Mouse (Mus musculus) monocyte, adult 2 months (primary cell): ENCODE data around the gene Ctnnbl1.

ENCODE experiments used
- DNase-seq, 2 experiments: peaks; one replicate each; pipeline ENCODE4 v3.0.0; 2022; ENCODE audit warnings: low spot score in 2 of 2, low read depth in 1 of 2

Ctnnbl1 gene

DNA sequence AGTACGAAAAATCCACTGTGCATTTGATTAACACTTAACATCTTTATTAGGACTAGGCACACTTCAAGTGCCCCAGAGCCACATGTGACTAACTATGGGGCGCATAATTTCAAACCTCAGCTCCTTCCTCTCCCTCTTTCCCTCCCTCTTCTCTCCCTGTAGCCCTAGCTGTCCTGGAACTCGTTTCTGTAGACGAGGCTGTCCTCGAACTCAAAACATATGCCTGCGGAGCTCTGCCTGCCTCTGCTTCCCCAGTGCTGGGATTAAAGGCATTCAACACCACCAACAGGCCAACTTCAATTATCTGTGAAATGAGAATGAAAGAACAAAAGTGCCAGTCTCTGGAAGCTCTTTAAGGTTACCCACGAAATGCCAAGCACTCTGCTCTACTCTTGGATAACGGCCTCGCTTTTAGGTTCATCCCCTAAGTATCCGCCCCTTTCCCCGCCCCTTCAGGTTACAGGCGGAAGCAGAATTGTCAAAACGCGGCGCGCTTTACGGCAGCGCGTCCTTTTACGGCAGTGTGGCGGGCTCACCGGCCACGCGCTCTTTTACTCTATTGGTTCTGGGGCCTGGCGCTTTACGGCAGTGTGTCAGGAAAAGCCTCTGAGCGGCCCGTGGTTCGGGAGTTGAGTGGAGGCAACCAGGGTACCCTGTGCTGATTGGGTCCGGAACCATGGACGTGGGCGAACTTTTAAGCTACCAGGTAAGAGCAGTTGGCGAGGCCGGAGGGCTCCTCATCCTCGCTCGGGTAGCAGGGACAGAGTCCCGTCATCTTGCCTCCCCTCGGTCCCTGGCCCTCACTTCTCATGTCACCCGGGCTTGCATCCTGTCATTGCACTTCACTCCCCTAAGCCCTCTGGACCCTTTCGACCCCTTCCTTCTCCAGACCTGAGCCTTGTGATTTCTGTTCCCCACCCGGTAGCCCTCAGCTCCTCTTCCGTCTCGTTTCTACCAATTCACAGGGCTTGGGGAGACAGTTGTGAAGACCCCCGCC lies at the start of gene Ctnnbl1:
Ctnnbl1 (plus strand) TSS at position 548 of the 997 bp plus-strand sequence.
- peak; percentile 95 to 98 for DNase-seq

- DNase-seq = no peak
Observed at GRCm38 (mm10) chr2:157687506-157687905, 49.7 kb upstream of the Ctnnbl1 start.

GRCm38 (mm10) chr2:157691266-157692105 lies 45.7 kb upstream of the Ctnnbl1 start:
- DNase-seq = no peak

DNA sequence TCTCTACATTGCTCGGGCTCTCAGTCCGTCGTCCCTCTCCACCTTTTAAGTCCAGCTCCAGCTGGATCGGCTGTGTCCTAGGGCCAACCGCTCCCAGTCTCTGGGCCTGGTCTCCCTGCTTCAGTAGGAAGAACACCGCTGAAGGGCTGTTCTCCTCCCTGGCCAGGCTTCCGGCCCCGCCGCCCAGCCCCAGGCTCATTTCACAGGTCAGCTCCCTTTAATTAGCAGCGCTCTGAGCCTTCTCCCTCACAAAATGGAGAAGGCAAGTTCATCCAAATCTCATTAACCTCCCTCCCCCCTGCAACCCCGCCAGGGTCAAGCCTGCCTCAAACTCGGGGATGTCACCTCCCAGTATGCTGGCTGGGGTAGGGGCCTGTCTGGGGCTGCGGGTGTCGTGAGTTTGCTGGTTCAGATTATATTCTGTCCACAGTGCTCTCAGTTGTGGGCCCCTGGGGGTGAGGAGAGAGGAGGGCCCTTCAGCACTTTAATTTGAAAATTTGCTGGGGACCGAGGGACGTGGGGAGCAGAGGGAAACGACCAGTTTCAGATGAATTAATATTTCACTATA lies 44.8 kb upstream of the Ctnnbl1 start:
- DNase-seq = no peak

DNA sequence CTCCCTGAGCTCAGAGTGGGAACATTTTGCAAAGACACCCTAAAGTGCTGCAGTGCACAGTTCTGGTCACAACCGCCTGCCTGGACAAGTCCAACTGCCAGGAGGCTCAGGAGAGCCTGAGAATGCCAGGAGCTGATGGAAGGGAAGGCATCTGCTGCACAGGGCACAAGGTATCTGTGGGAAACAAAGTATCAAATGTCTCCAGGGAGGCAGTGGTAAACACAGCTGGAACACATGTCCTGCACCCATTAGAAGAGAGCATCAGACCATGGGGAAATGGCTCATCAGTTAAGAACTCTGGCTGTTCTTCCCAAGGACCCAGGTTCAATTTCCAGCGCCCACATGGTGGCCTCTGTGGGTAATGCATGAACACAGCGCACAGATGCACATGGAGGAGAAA lies 43.6 kb upstream of the Ctnnbl1 start:
- no peak for DNase-seq

GRCm38 (mm10) chr2:157696297-157696731 lies 40.9 kb upstream of the Ctnnbl1 start:
- no peak for DNase-seq

- no peak for DNase-seq
Observed at GRCm38 (mm10) chr2:157703155-157703554, 34.0 kb upstream of the Ctnnbl1 start.

GRCm38 (mm10) chr2:157704991-157705776 lies 32.0 kb upstream of the Ctnnbl1 start:
- DNase-seq = no peak

DNA sequence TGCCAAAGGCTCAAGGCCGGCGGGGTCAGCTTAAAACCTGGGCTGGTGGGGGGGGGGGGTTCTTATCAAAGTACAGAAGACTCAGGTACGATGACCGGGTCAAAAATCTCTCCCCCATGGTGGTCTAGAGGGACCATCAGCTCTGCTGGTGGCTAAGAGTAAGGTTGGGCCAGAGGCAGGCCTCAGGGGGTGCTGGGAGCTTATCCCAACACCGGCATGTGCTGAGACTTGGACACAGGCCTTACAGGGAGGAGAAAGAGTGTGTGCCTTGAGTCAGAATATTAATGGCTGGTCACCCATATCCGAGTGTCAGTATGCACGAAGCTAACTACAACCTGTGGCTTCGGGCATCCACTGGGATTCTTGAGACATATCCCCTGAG lies 31.4 kb upstream of the Ctnnbl1 start:
- DNase-seq = no peak

DNA sequence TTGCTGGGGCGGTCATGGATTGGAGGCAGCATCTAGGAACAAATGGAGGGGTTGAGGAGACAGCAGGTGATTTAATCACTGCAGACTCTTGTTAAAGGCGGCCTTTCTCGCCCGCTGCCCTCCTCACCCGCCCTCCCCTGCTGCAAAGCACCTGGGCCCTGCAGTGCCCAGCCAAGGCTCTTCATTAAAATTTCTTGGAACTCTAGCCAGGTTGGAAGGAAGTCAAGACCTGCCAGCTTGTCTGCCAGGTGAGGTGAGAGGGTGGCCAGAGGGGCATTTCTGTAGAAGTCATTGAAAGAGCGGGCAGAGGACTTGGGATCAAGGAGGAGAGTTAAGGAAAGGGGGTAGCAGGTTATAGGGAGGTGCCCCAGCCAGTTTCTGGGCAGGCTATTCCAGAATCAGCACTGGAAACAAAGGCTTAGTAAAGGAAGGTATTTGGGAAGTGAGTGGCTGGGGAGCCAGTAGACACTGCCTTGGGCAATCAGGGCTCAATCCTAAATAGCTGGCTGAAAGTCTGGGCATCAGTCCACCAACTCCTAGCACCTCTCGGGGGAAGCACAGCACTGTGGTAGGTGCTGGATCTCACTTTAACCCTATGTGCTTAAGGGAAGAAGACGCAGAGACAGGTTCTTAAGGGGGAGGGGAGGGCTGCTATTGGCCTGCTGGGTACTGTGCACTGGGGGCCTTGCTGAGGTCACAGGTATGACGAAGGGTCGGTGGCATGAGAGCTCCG lies 29.8 kb upstream of the Ctnnbl1 start:
- no peak for DNase-seq

DNA sequence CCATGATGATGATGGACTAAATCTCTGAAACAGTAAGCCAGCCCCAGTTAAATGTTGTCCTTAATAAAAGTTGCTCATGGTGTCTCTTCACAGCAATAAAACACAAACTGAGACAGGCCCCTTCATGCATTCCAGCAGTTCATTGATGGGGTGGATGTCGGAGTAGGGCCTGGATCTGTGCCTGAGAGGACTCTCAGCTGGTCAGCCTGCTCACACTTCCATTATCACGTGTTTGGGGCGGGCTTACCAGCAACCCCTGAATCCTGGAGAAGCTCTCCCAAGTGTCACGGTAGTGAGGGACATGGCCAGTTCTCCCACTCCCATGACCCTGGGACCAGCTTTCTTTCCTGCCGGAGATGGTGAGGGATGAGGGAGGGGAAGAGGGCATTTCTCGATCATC lies 24.5 kb upstream of the Ctnnbl1 start:
- no peak for DNase-seq

GRCm38 (mm10) chr2:157715586-157716191 lies 21.5 kb upstream of the Ctnnbl1 start:
- DNase-seq = no peak

GRCm38 (mm10) chr2:157718441-157718840 lies 18.8 kb upstream of the Ctnnbl1 start:
- DNase-seq = no peak

- DNase-seq = no peak
Observed at GRCm38 (mm10) chr2:157723883-157724573, 13.2 kb upstream of the Ctnnbl1 start.

DNA sequence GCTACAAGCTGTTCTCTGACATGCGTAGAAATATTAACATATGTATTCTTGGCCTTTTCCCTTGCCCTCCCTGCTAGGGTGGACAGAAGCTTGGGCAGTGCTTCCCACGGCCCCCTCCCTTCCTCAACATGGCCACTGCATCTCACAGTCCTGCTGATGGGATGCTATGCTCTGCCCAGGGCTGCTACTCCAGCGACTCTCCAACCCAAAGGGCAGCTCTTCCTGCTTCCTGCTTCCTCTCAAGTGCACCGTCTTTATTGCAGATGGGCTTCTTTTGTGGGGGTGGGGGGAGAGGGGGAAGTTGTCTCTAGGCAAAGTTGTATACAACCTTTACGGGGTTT lies 12.7 kb upstream of the Ctnnbl1 start:
- DNase-seq = no peak

DNA sequence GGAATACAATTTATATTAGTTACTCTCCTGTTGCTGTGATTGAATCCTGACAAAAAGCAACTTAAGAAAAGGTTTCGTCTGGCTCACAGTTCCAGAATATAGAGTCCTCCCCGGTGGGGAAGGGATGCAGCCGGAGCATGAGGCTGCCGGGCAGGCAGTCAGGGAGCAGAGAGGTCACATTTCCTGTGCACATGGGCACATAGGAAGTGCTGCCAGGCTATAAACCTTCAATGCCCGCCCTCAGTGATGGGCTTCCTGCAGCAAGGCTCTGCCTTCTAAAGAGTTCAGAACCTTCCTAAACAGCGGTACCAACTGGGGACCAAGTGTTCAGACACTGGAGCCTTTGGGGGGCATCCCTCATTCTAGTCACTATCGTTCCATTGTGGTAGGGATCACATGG lies 7.4 kb downstream of the Ctnnbl1 start:
- DNase-seq = no peak

DNA sequence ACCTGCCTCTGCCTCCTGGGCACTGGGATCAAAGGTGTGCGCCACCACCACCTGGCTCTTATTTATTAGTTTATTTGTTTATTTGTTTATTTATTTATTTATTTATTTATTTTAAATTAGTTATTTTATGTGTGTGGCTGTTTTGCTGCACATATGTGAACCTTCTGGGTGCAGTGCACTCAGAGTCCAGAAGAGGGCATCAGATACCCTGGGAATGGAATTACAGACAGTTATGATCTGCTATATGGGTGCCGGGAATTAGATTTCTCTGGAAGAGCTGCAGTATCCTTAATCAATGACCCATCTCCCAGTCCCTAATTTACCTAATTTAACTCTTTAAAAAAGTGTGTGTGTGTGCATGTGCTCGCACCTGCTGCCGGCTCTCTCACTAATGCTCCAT lies 8.5 kb downstream of the Ctnnbl1 start:
- no peak for DNase-seq

- DNase-seq = no peak
Observed at GRCm38 (mm10) chr2:157746558-157746957, 9.4 kb downstream of the Ctnnbl1 start.

GRCm38 (mm10) chr2:157747989-157748388 lies 10.8 kb downstream of the Ctnnbl1 start:
- no peak for DNase-seq
